In genomic region chr8:84646800-84647199, GRCm38 (mm10) we compare ENCODE assay signal across 9 mouse cellular contexts. TPM values are rescaled to one million over a fixed set of nuclear protein-coding genes. Genes with fewer than 3 reads are reported as not detected.
A peak's percentile ranks its signal among the peaks of the same experiment; 100 is the strongest.
DNase-seq lines count a peak whose midpoint lies in the region; ATAC-seq and TF ChIP-seq lines count a peak whose summit lies in the region.
"Had no signal": no experiment of that assay in that cellular context is flagged by ENCODE, and none has a peak within 500 bp of the region (broad histone marks: within the 10 kb centered on the region; RNA-seq: fewer than 3 reads in every experiment).

No protein-coding gene starts in this region.

- H3K4me1 ChIP-seq in heart, embryonic 10.5 days, result peaks cover 36% of the 10 kb centered on the region
- H3K4me1 ChIP-seq in midbrain, embryonic 12.5 days, result peaks cover 13% of the 10 kb centered on the region
- H3K4me1 ChIP-seq in midbrain, embryonic 11.5 days (ENCODE audit: control insufficient read depth, insufficient read depth, low read length), result peaks cover 9% of the 10 kb centered on the region
- H3K4me1 ChIP-seq in hindbrain, postnatal 0 days (ENCODE audit: insufficient read depth, low read length), result 0 out of 2 replicates have a peak, but pooled peaks cover 8% of the 10 kb centered on the region
- peaks cover 5% of the 10 kb centered on the region for H3K4me1 ChIP-seq in thymus, adult 2 months (replicated peaks; ENCODE audit: control insufficient read depth, insufficient read depth, low read length)

- H3K4me3 ChIP-seq in heart, embryonic 10.5 days, result peak overlapping the region; percentile 49
- H3K4me3 ChIP-seq in midbrain, embryonic 12.5 days, result no peak overlapping the region
- H3K4me3 ChIP-seq in midbrain, embryonic 11.5 days (ENCODE audit: low read depth, low read length), result no peak overlapping the region
- H3K4me3 ChIP-seq in hindbrain, postnatal 0 days (ENCODE audit: low read length), result no peak overlapping the region
- no peak overlapping the region for H3K4me3 ChIP-seq in thymus, adult 2 months (ENCODE audit: control insufficient read depth, insufficient read depth, low read length)

- no peak for TF ChIP-seq POLR2A in thymus, adult 2 months (IDR thresholded peaks at IDR 0.05; ENCODE audit: control insufficient read depth, extremely low read depth, insufficient read depth, low read length, poor library complexity)

- no peaks in the 10 kb centered on the region for H3K27me3 ChIP-seq in heart, embryonic 10.5 days (ENCODE audit: insufficient read depth, poor library complexity, severe bottlenecking)
- no peaks in the 10 kb centered on the region; the same call in 1 of the 2 replicates for H3K27me3 ChIP-seq in midbrain, embryonic 12.5 days
- no peaks in the 10 kb centered on the region for H3K27me3 ChIP-seq in midbrain, embryonic 11.5 days (ENCODE audit: control insufficient read depth, insufficient read depth, low read length)
- H3K27me3 ChIP-seq in hindbrain, postnatal 0 days (ENCODE audit: insufficient read depth, low read length), result no peaks in the 10 kb centered on the region
- no peaks in the 10 kb centered on the region; the same call in 1 of the 2 replicates for H3K27me3 ChIP-seq in splenic B cell, adult 2 months (ENCODE audit: control insufficient read depth, insufficient read depth, low read length, poor library complexity, severe bottlenecking)
- H3K27me3 ChIP-seq in thymus, adult 2 months (ENCODE audit: control insufficient read depth, insufficient read depth, low read length), result no peaks in the 10 kb centered on the region

- no peak overlapping the region for H3K9ac ChIP-seq in midbrain, embryonic 12.5 days (replicated peaks)
- H3K9ac ChIP-seq in midbrain, embryonic 11.5 days (ENCODE audit: low read length), result no peak overlapping the region
- no peak overlapping the region for H3K9ac ChIP-seq in hindbrain, postnatal 0 days (replicated peaks; ENCODE audit: low read length)

- H3K9me3 ChIP-seq in heart, embryonic 10.5 days, result no peaks in the 10 kb centered on the region
- no peaks in the 10 kb centered on the region for H3K9me3 ChIP-seq in midbrain, embryonic 12.5 days
- H3K9me3 ChIP-seq in midbrain, embryonic 11.5 days (ENCODE audit: control insufficient read depth, low read length), result no peaks in the 10 kb centered on the region
- H3K9me3 ChIP-seq in hindbrain, postnatal 0 days (ENCODE audit: low read length), result no peaks in the 10 kb centered on the region

- H3K36me3 ChIP-seq in heart, embryonic 10.5 days, result no peaks in the 10 kb centered on the region
- no peaks in the 10 kb centered on the region for H3K36me3 ChIP-seq in midbrain, embryonic 12.5 days
- no peaks in the 10 kb centered on the region for H3K36me3 ChIP-seq in midbrain, embryonic 11.5 days (ENCODE audit: control insufficient read depth, insufficient read depth, low read length)
- no peaks in the 10 kb centered on the region for H3K36me3 ChIP-seq in hindbrain, postnatal 0 days (ENCODE audit: insufficient read depth, low read length)
- H3K36me3 ChIP-seq in splenic B cell, adult 2 months (ENCODE audit: control insufficient read depth, insufficient read depth, low read length, poor library complexity, severe bottlenecking), result no peaks in the 10 kb centered on the region
- no peaks in the 10 kb centered on the region for H3K36me3 ChIP-seq in thymus, adult 2 months (ENCODE audit: control insufficient read depth, insufficient read depth, low read length)

- H3K4me2 ChIP-seq in midbrain, embryonic 12.5 days (replicated peaks), result no peak overlapping the region; the same call in 1 of the 2 replicates
- H3K4me2 ChIP-seq in midbrain, embryonic 11.5 days, result no peak overlapping the region; the same call in 1 of the 2 replicates
- H3K4me2 ChIP-seq in hindbrain, postnatal 0 days (ENCODE audit: low read depth, low read length), result peak overlapping the region; percentile 46; the same call in 1 of the 2 replicates

- 50% methylated on average over 6 of the region's 6 CpGs for WGBS in heart, embryonic 10.5 days
- WGBS in midbrain, embryonic 12.5 days, result 58% methylated on average over 6 of the region's 6 CpGs
- 57% methylated on average over 6 of the region's 6 CpGs for WGBS in midbrain, embryonic 11.5 days
- WGBS in hindbrain, postnatal 0 days, result 52% methylated on average over 6 of the region's 6 CpGs
- 76% methylated on average over 6 of the region's 6 CpGs for WGBS in thymus, adult 2 months

- peak overlapping the region; percentile 83 for H3K27ac ChIP-seq in heart, embryonic 10.5 days
- peak overlapping the region; percentile 61 for H3K27ac ChIP-seq in midbrain, embryonic 12.5 days (replicated peaks)
- no peak overlapping the region for H3K27ac ChIP-seq in midbrain, embryonic 11.5 days (ENCODE audit: low read depth, low read length)
- H3K27ac ChIP-seq in hindbrain, postnatal 0 days, result no peak overlapping the region
- H3K27ac ChIP-seq in thymus, adult 2 months (ENCODE audit: control insufficient read depth, insufficient read depth, low read length), result no peak overlapping the region

- peak; percentile 30; the same call in 1 of the 2 replicates for TF ChIP-seq CTCF in hindbrain, postnatal 0 days (IDR thresholded peaks at IDR 0.05; ENCODE audit: low read depth)
- TF ChIP-seq CTCF in thymus, adult 2 months (IDR thresholded peaks at IDR 0.05; ENCODE audit: borderline replicate concordance, control insufficient read depth, extremely low read depth, insufficient read depth, low read length, poor library complexity), result no peak

- no peak for DNase-seq in heart, embryonic 10.5 days (ENCODE audit: low spot score)
- no peak for DNase-seq in heart, postnatal 36 days
- DNase-seq in midbrain, embryonic 11.5 days (ENCODE audit: low spot score, missing footprints), result no peak
- DNase-seq in hindbrain, postnatal 0 days (ENCODE audit: low spot score), result peak; percentile 22
- DNase-seq in splenic B cell, adult 2 months (ENCODE audit: low read depth, low spot score), result peak; percentile 41
- DNase-seq in ovary, postnatal 36 days (ENCODE audit: low spot score), result no peak
- no peak for DNase-seq in thymus, adult 2 months
- DNase-seq: kidney, adult 2 months had no signal

- intact Hi-C loops in heart, postnatal 36 days (cut with DNase I), result no loop called here

- peak; percentile 30; the same call in 1 of the 2 replicates for ATAC-seq in midbrain, embryonic 12.5 days (ENCODE audit: low FRiP score, low read depth)
- ATAC-seq in midbrain, embryonic 11.5 days (ENCODE audit: low FRiP score), result no peak
- 0 out of 2 replicates have a peak, but pooled peaks have one; percentile 28 for ATAC-seq in hindbrain, postnatal 0 days

RNA-seq across cellular contexts. Expression of gene Ier2, which starts 15.9 kb away (rescaled TPM):
- polyA plus RNA-seq in heart, embryonic 10.5 days (2016; fragmentation: Nextera tagmentation; extraction: Ambion mirVana), result 71.6 and 103 TPM in 2 replicates
- 10 to 100 TPM; 12.6 to 16.5 TPM for total RNA-seq in heart, postnatal 36 days (2021)
- polyA plus RNA-seq in midbrain, embryonic 12.5 days (2016; fragmentation: Nextera tagmentation; extraction: Ambion mirVana), result 47.1 and 47.4 TPM in 2 replicates
- 49.9 and 52.9 TPM in 2 replicates for polyA plus RNA-seq in midbrain, embryonic 11.5 days (2014; fragmentation: Nextera tagmentation; extraction: Ambion mirVana)
- total RNA-seq in hindbrain, postnatal 0 days (2014; rRNA removed), result 12.5 and 13.3 TPM in 2 replicates
- polyA plus RNA-seq in hindbrain, postnatal 0 days (2015; fragmentation: Nextera tagmentation; extraction: Ambion mirVana), result 20.9 TPM in 2 replicates
- polyA plus RNA-seq in thymus, adult 2 months (2012; rRNA removed), result 29.2 and 33.7 TPM in 2 replicates

RNA-seq across cellular contexts. Expression of gene Trmt1, which starts 39.3 kb away (rescaled TPM):
- polyA plus RNA-seq in heart, embryonic 10.5 days (2016; fragmentation: Nextera tagmentation; extraction: Ambion mirVana), result 59.8 and 64.6 TPM in 2 replicates
- total RNA-seq in heart, postnatal 36 days (2021), result 10 to 100 TPM; 36.1 to 39.2 TPM
- polyA plus RNA-seq in midbrain, embryonic 12.5 days (2016; fragmentation: Nextera tagmentation; extraction: Ambion mirVana), result 53.6 and 58.8 TPM in 2 replicates
- polyA plus RNA-seq in midbrain, embryonic 11.5 days (2014; fragmentation: Nextera tagmentation; extraction: Ambion mirVana), result 39.9 and 45.6 TPM in 2 replicates
- total RNA-seq in hindbrain, postnatal 0 days (2014; rRNA removed), result 69.5 and 93.3 TPM in 2 replicates
- 71.2 and 79.2 TPM in 2 replicates for polyA plus RNA-seq in hindbrain, postnatal 0 days (2015; fragmentation: Nextera tagmentation; extraction: Ambion mirVana)
- polyA plus RNA-seq in thymus, adult 2 months (2012; rRNA removed), result 169 and 181 TPM in 2 replicates

RNA-seq across cellular contexts. Expression of gene Nacc1, which starts 40.9 kb away (rescaled TPM):
- polyA plus RNA-seq in heart, embryonic 10.5 days (2016; fragmentation: Nextera tagmentation; extraction: Ambion mirVana), result 22.2 and 25.0 TPM in 2 replicates
- total RNA-seq in heart, postnatal 36 days (2021), result 10 to 100 TPM; 27.3 to 30.1 TPM
- 20.8 and 25.0 TPM in 2 replicates for polyA plus RNA-seq in midbrain, embryonic 12.5 days (2016; fragmentation: Nextera tagmentation; extraction: Ambion mirVana)
- 18.6 and 21.4 TPM in 2 replicates for polyA plus RNA-seq in midbrain, embryonic 11.5 days (2014; fragmentation: Nextera tagmentation; extraction: Ambion mirVana)
- 110 and 129 TPM in 2 replicates for total RNA-seq in hindbrain, postnatal 0 days (2014; rRNA removed)
- polyA plus RNA-seq in hindbrain, postnatal 0 days (2015; fragmentation: Nextera tagmentation; extraction: Ambion mirVana), result 13.8 and 14.9 TPM in 2 replicates
- 155 and 182 TPM in 2 replicates for polyA plus RNA-seq in thymus, adult 2 months (2012; rRNA removed)

RNA-seq across cellular contexts. Expression of gene Lyl1, which starts 54.5 kb away (rescaled TPM):
- polyA plus RNA-seq in heart, embryonic 10.5 days (2016; fragmentation: Nextera tagmentation; extraction: Ambion mirVana), result 18.5 and 19.3 TPM in 2 replicates
- total RNA-seq in heart, postnatal 36 days (2021), result 1 to 10 TPM; 5.4 to 5.7 TPM
- polyA plus RNA-seq in midbrain, embryonic 12.5 days (2016; fragmentation: Nextera tagmentation; extraction: Ambion mirVana), result 3.5 and 5.6 TPM in 2 replicates
- 5.1 and 6.5 TPM in 2 replicates for polyA plus RNA-seq in midbrain, embryonic 11.5 days (2014; fragmentation: Nextera tagmentation; extraction: Ambion mirVana)
- 1.7 and 7.8 TPM in 2 replicates for total RNA-seq in hindbrain, postnatal 0 days (2014; rRNA removed)
- 2.0 and 2.3 TPM in 2 replicates for polyA plus RNA-seq in hindbrain, postnatal 0 days (2015; fragmentation: Nextera tagmentation; extraction: Ambion mirVana)
- 7.1 and 7.5 TPM in 2 replicates for polyA plus RNA-seq in thymus, adult 2 months (2012; rRNA removed)

Comparison
In these comparisons a context has a peak if more than half of its experiments do, and no peak if none do; other contexts are left out.
1. H3K27ac ChIP-seq: peak in heart, embryonic 10.5 days (single experiment) and midbrain, embryonic 12.5 days (single experiment); none in midbrain, embryonic 11.5 days (single experiment), hindbrain, postnatal 0 days (single experiment) and thymus, adult 2 months (single experiment).
2. DNase-seq: peak in hindbrain, postnatal 0 days (single experiment) and splenic B cell, adult 2 months (single experiment); none in heart, embryonic 10.5 days (single experiment), heart, postnatal 36 days (0 of 2), midbrain, embryonic 11.5 days (single experiment), ovary, postnatal 36 days (single experiment) and thymus, adult 2 months (single experiment).